Mouse (Mus musculus): ENCODE results near the gene Zfp992. TPM values are rescaled to one million over a fixed set of nuclear protein-coding genes. Genes with fewer than 3 reads are reported as not detected.
"Not testable (repeated sequence)": the region's sequence is repeated elsewhere in the genome, so short reads cannot be mapped to it uniquely, and the experiment has no call there.

Zfp992 gene
- polyA plus RNA-seq, 1 experiment from 2014 or later, result 1.0 TPM

GRCm38 (mm10) chr4:146516474-146516873 lies 67.7 kb downstream of the Zfp992 start:
- Histone ChIP-seq H3K27me3 (ENCODE audit: insufficient read depth, low read length) (no peaks in the 10 kb centered on the region), H3K4me1 (ENCODE audit: insufficient read depth) (no peaks in the 10 kb centered on the region), H3K9ac (replicated peaks) (no peak overlapping the region), H3K4me2 (ENCODE audit: low read depth, low read length) (no peak overlapping the region), H3K9me3 (ENCODE audit: low read length) (peaks cover 31% of the 10 kb centered on the region), H3K4me3 (ENCODE audit: low read depth, low read length) (no peak overlapping the region), H3K36me3 (replicated peaks; ENCODE audit: insufficient read depth, low read length) (no peaks in the 10 kb centered on the region), H3K27ac (ENCODE audit: low read depth) (no peak overlapping the region)
- ATAC-seq, result no peak
- no peak for TF ChIP-seq EP300 (IDR thresholded peaks at IDR 0.05; ENCODE audit: low read depth)
- TF ChIP-seq CTCF (IDR thresholded peaks at IDR 0.05; ENCODE audit: low read depth), result no peak
- no peak for DNase-seq
- 38% methylated on average over 1 of the region's 1 CpGs for WGBS (ENCODE audit: insufficient replicate concordance)

GRCm38 (mm10) chr4:146517150-146517549 lies 68.3 kb downstream of the Zfp992 start:
- not testable (repeated sequence) for H3K4me2 ChIP-seq (ENCODE audit: low read depth, low read length); H3K27ac ChIP-seq (ENCODE audit: low read depth); ATAC-seq; H3K9ac ChIP-seq (replicated peaks); H3K27me3 ChIP-seq (ENCODE audit: insufficient read depth, low read length); H3K4me3 ChIP-seq (ENCODE audit: low read depth, low read length); DNase-seq; H3K36me3 ChIP-seq (replicated peaks; ENCODE audit: insufficient read depth, low read length); H3K4me1 ChIP-seq (ENCODE audit: insufficient read depth)
- H3K9me3 ChIP-seq (ENCODE audit: low read length), result peaks cover 31% of the 10 kb centered on the region
- WGBS (ENCODE audit: insufficient replicate concordance), result 53% methylated on average over 2 of the region's 2 CpGs

Other genes with a start within 250 kb of the Zfp992 start
- not detected in 2 replicates for gene Zfp981, start 53.0 kb downstream of the Zfp992 start, polyA plus RNA-seq (2015; fragmentation: Nextera tagmentation; extraction: Ambion mirVana)
- 0.51 and 0.94 TPM in 2 replicates for gene Zfp993, start 161.9 kb downstream of the Zfp992 start, polyA plus RNA-seq (2015; fragmentation: Nextera tagmentation; extraction: Ambion mirVana)